In genomic region chr7:38199907-38200605, GRCm38 (mm10) we compare ENCODE assay signal across 8 mouse cellular contexts. TPM values are rescaled to one million over a fixed set of nuclear protein-coding genes. Genes with fewer than 3 reads are reported as not detected.
DNase-seq lines count a peak whose midpoint lies in the region; ATAC-seq lines count a peak whose summit lies in the region.

No protein-coding gene starts in this region.

- no peak overlapping the region for H3K27ac ChIP-seq in lung, embryonic 16.5 days (ENCODE audit: low read length)
- no peak overlapping the region; the same call in 1 of the 2 replicates for H3K27ac ChIP-seq in forebrain, embryonic 12.5 days
- no peak overlapping the region for H3K27ac ChIP-seq in limb, embryonic 13.5 days
- H3K27ac ChIP-seq in stomach, embryonic 14.5 days (ENCODE audit: low read length): no peak overlapping the region

- 58% methylated on average over 8 of the region's 8 CpGs for WGBS in lung, embryonic 16.5 days
- WGBS in forebrain, embryonic 12.5 days: 72% methylated on average over 8 of the region's 8 CpGs
- WGBS in limb, embryonic 13.5 days: 64% methylated on average over 8 of the region's 8 CpGs
- WGBS in stomach, embryonic 14.5 days: 67% methylated on average over 8 of the region's 8 CpGs

- no peaks in the 10 kb centered on the region for H3K9me3 ChIP-seq in lung, embryonic 16.5 days (ENCODE audit: control insufficient read depth, low read length)
- 0 out of 2 replicates have a peak, but pooled peaks cover 3% of the 10 kb centered on the region for H3K9me3 ChIP-seq in forebrain, embryonic 12.5 days
- H3K9me3 ChIP-seq in limb, embryonic 13.5 days: 0 out of 2 replicates have a peak, but pooled peaks cover 4% of the 10 kb centered on the region
- no peaks in the 10 kb centered on the region for H3K9me3 ChIP-seq in stomach, embryonic 14.5 days (ENCODE audit: control insufficient read depth, low read depth, low read length)

- no peak overlapping the region for H3K9ac ChIP-seq in lung, embryonic 16.5 days (ENCODE audit: low read length)
- H3K9ac ChIP-seq in forebrain, embryonic 12.5 days: peak overlapping the region; percentile 30; the same call in 1 of the 2 replicates
- no peak overlapping the region for H3K9ac ChIP-seq in limb, embryonic 13.5 days
- H3K9ac ChIP-seq in stomach, embryonic 14.5 days (replicated peaks; ENCODE audit: low read depth, low read length): no peak overlapping the region

- H3K4me1 ChIP-seq in lung, embryonic 16.5 days (replicated peaks; ENCODE audit: control insufficient read depth, insufficient read depth, low read length): 0 out of 2 replicates have a peak, but pooled peaks cover 3% of the 10 kb centered on the region
- 0 out of 2 replicates have a peak, but pooled peaks cover 5% of the 10 kb centered on the region for H3K4me1 ChIP-seq in forebrain, embryonic 12.5 days
- H3K4me1 ChIP-seq in limb, embryonic 13.5 days: peaks cover 5% of the 10 kb centered on the region; the same call in 1 of the 2 replicates
- 0 out of 2 replicates have a peak, but pooled peaks cover 6% of the 10 kb centered on the region for H3K4me1 ChIP-seq in stomach, embryonic 14.5 days (ENCODE audit: control insufficient read depth, insufficient read depth, low read length)

- no peak overlapping the region for H3K4me3 ChIP-seq in lung, embryonic 16.5 days (ENCODE audit: low read length)
- H3K4me3 ChIP-seq in forebrain, embryonic 12.5 days (replicated peaks): peak overlapping the region; percentile 31; the same call in 1 of the 2 replicates
- peak overlapping the region; percentile 30; the same call in 1 of the 2 replicates for H3K4me3 ChIP-seq in limb, embryonic 13.5 days
- H3K4me3 ChIP-seq in stomach, embryonic 14.5 days (ENCODE audit: low read depth, low read length): no peak overlapping the region

- no peak for DNase-seq in lung, postnatal 14 days
- DNase-seq in adrenal gland, adult 2 months: no peak
- DNase-seq in c-Kit-positive CD71-positive TER-119-positive erythroid progenitor cells, embryonic 14.5 days (ENCODE audit: low spot score): no peak
- DNase-seq in embryo, embryonic 11 days: no peak

- no peaks in the 10 kb centered on the region for H3K36me3 ChIP-seq in lung, embryonic 16.5 days (ENCODE audit: control insufficient read depth, insufficient read depth, low read length)
- H3K36me3 ChIP-seq in forebrain, embryonic 12.5 days (replicated peaks): no peaks in the 10 kb centered on the region
- peaks cover 9% of the 10 kb centered on the region for H3K36me3 ChIP-seq in limb, embryonic 13.5 days
- H3K36me3 ChIP-seq in stomach, embryonic 14.5 days (ENCODE audit: control insufficient read depth, insufficient read depth, low read length): no peaks in the 10 kb centered on the region

- H3K27me3 ChIP-seq in lung, embryonic 16.5 days (ENCODE audit: control insufficient read depth, insufficient read depth, low read depth, low read length): no peaks in the 10 kb centered on the region
- no peaks in the 10 kb centered on the region for H3K27me3 ChIP-seq in forebrain, embryonic 12.5 days
- H3K27me3 ChIP-seq in limb, embryonic 13.5 days: no peaks in the 10 kb centered on the region
- H3K27me3 ChIP-seq in stomach, embryonic 14.5 days (ENCODE audit: control insufficient read depth, insufficient read depth, low read length): no peaks in the 10 kb centered on the region

- no peak overlapping the region for H3K4me2 ChIP-seq in lung, embryonic 16.5 days (ENCODE audit: low read depth, low read length)
- peak overlapping the region; percentile 55 for H3K4me2 ChIP-seq in forebrain, embryonic 12.5 days
- H3K4me2 ChIP-seq in limb, embryonic 13.5 days (replicated peaks): peak overlapping the region; percentile 65
- H3K4me2 ChIP-seq in stomach, embryonic 14.5 days (replicated peaks; ENCODE audit: low read depth, low read length): peak overlapping the region; percentile 35

- ATAC-seq in lung, embryonic 16.5 days (ENCODE audit: low read depth): 0 out of 2 replicates have a peak, but pooled peaks have one; percentile 26
- ATAC-seq in forebrain, embryonic 12.5 days (ENCODE audit: low FRiP score): no peak
- ATAC-seq in limb, embryonic 13.5 days (ENCODE audit: low FRiP score, low read depth): no peak
- ATAC-seq in stomach, embryonic 14.5 days (ENCODE audit: insufficient number of reproducible peaks, insufficient read depth, low FRiP score, low read depth): no peak

RNA-seq across cellular contexts. Expression of gene 1600014C10Rik, which starts 17.0 kb away (rescaled TPM):
- 18.7 and 18.9 TPM in 2 replicates for polyA plus RNA-seq in lung, embryonic 16.5 days (2015; fragmentation: Nextera tagmentation; extraction: Ambion mirVana)
- 12.1 and 14.2 TPM in 2 replicates for polyA plus RNA-seq in forebrain, embryonic 12.5 days (2016; fragmentation: Nextera tagmentation; extraction: Ambion mirVana)
- polyA plus RNA-seq in limb, embryonic 13.5 days (2015; fragmentation: Nextera tagmentation; extraction: Ambion mirVana): 18.3 and 19.8 TPM in 2 replicates
- 14.7 and 14.9 TPM in 2 replicates for polyA plus RNA-seq in stomach, embryonic 14.5 days (2014; fragmentation: Nextera tagmentation; extraction: Ambion mirVana)
- total RNA-seq in adrenal gland, adult 2 months (2021): 10 to 100 TPM; 37.8 to 40.5 TPM
- 18.5 and 18.7 TPM in 2 replicates for polyA plus RNA-seq in adrenal gland, adult 2 months (2012; rRNA removed)

RNA-seq across cellular contexts. Expression of gene Plekhf1, which starts 27.8 kb away (rescaled TPM):
- 5.6 and 6.6 TPM in 2 replicates for polyA plus RNA-seq in lung, embryonic 16.5 days (2015; fragmentation: Nextera tagmentation; extraction: Ambion mirVana)
- 1.3 and 1.4 TPM in 2 replicates for polyA plus RNA-seq in forebrain, embryonic 12.5 days (2016; fragmentation: Nextera tagmentation; extraction: Ambion mirVana)
- 3.6 and 3.7 TPM in 2 replicates for polyA plus RNA-seq in limb, embryonic 13.5 days (2015; fragmentation: Nextera tagmentation; extraction: Ambion mirVana)
- 2.8 and 3.1 TPM in 2 replicates for polyA plus RNA-seq in stomach, embryonic 14.5 days (2014; fragmentation: Nextera tagmentation; extraction: Ambion mirVana)
- total RNA-seq in adrenal gland, adult 2 months (2021): 1 to 10 TPM; 2.7 to 3.7 TPM
- polyA plus RNA-seq in adrenal gland, adult 2 months (2012; rRNA removed): 2.3 and 2.5 TPM in 2 replicates

Comparison
In these comparisons a context has a peak if more than half of its experiments do, and no peak if none do; other contexts are left out.
1. H3K4me3 ChIP-seq: peak in forebrain, embryonic 12.5 days (single experiment) and limb, embryonic 13.5 days (single experiment); none in lung, embryonic 16.5 days (single experiment) and stomach, embryonic 14.5 days (single experiment).